Mouse (Mus musculus) MEL (cell line): ENCODE data around the gene Dennd6a. TPM values are rescaled to one million over a fixed set of nuclear protein-coding genes. Genes with fewer than 3 reads are reported as not detected.

ENCODE experiments used
- DNase-seq: peaks from one replicate; pipeline ENCODE4 v3.0.0; 2011; ENCODE audit warnings: low read depth, low spot score
- H3K27ac ChIP-seq: 2 replicates; pipeline ENCODE4 v1.5.1; 2012; ENCODE audit warnings: low read depth, mild to moderate bottlenecking, control low read depth, low read length, moderate library complexity; ENCODE audit not compliant: control insufficient read depth
- H3K27me3 ChIP-seq, 2 experiments: fragments of 150-350 bp in 1 of 2; sonication (generic) in 1 of 2; 2 replicates each; pipeline ENCODE4 v1.6.1; 2012; ENCODE audit warnings: low read length in 2 of 2, mild to moderate bottlenecking in 2 of 2, improper control_type of control experiment in 1 of 2, moderate library complexity in 1 of 2; ENCODE audit not compliant: insufficient read depth in 2 of 2, control insufficient read depth in 1 of 2
- H3K36me3 ChIP-seq, 2 experiments: 2 replicates each; pipeline ENCODE4 v1.6.1; 2012 to 2014; ENCODE audit warnings: low read length in 2 of 2, improper control_type of control experiment in 1 of 2, inconsistent platforms in 1 of 2, mild to moderate bottlenecking in 1 of 2; ENCODE audit not compliant: insufficient read depth in 2 of 2, control insufficient read depth in 1 of 2
- H3K4me1 ChIP-seq, 2 experiments: fragments of 150-350 bp in 1 of 2; sonication (generic) in 1 of 2; 2 replicates each; pipeline ENCODE4 v1.6.1; 2012; ENCODE audit warnings: low read length in 2 of 2, improper control_type of control experiment in 1 of 2, mild to moderate bottlenecking in 1 of 2; ENCODE audit not compliant: insufficient read depth in 2 of 2, control insufficient read depth in 1 of 2
- H3K4me3 ChIP-seq, 2 experiments: fragments of 150-350 bp in 1 of 2; sonication (generic) in 1 of 2; 2 replicates each; pipeline ENCODE4 v1.5.1; 2012; ENCODE audit warnings: low read depth in 2 of 2, low read length in 2 of 2, mild to moderate bottlenecking in 2 of 2, moderate library complexity in 2 of 2, control low read depth in 1 of 2, improper control_type of control experiment in 1 of 2; ENCODE audit not compliant: control insufficient read depth in 1 of 2, insufficient read depth in 1 of 2
- H3K79me2 ChIP-seq: 2 replicates; pipeline ENCODE4 v1.6.1; 2012; ENCODE audit warnings: mild to moderate bottlenecking, low read length, moderate library complexity; ENCODE audit not compliant: control insufficient read depth, poor library complexity, insufficient read depth
- H3K9ac ChIP-seq: 2 replicates; pipeline ENCODE4 v1.6.1; 2012; ENCODE audit warnings: low read depth, mild to moderate bottlenecking, control low read depth, low read length, moderate library complexity; ENCODE audit not compliant: control insufficient read depth, poor library complexity, severe bottlenecking
- H3K9me3 ChIP-seq: fragments of 150-350 bp; sonication (generic); replicated peaks from 2 replicates; pipeline ENCODE4 v1.6.1; 2012; ENCODE audit warnings: mild to moderate bottlenecking, low read length, improper control_type of control experiment, moderate library complexity; ENCODE audit not compliant: insufficient read depth
- CHD1 ChIP-seq: IDR thresholded peaks from 2 replicates; pipeline ENCODE4 v1.6.1; 2012; ENCODE audit warnings: low read depth, mild to moderate bottlenecking, inconsistent platforms, low read length, improper control_type of control experiment
- CHD2 ChIP-seq: IDR thresholded peaks from 2 replicates; pipeline ENCODE4 v1.6.1; 2011; ENCODE audit warnings: low read length, improper control_type of control experiment
- E2F4 ChIP-seq: IDR thresholded peaks from 2 replicates; pipeline ENCODE4 v1.6.1; 2011; ENCODE audit warnings: low read depth, low read length, improper control_type of control experiment, borderline replicate concordance
- ELF1 ChIP-seq: IDR thresholded peaks from 2 replicates; pipeline ENCODE4 v1.6.1; 2014; ENCODE audit warnings: low read depth, mild to moderate bottlenecking, inconsistent platforms, low read length, improper control_type of control experiment, moderate library complexity
- EP300 ChIP-seq, 2 experiments: IDR thresholded peaks; 2 replicates each; pipeline ENCODE4 v1.6.1; 2011; ENCODE audit warnings: improper control_type of control experiment in 2 of 2, low read length in 2 of 2, low read depth in 1 of 2, mild to moderate bottlenecking in 1 of 2
- ETS1 ChIP-seq: IDR thresholded peaks from 2 replicates; pipeline ENCODE4 v1.6.1; 2012; ENCODE audit warnings: low read depth, mild to moderate bottlenecking, inconsistent platforms, low read length, improper control_type of control experiment, moderate library complexity
- GATA1 ChIP-seq: IDR thresholded peaks from 2 replicates; pipeline ENCODE4 v1.6.1; 2011; ENCODE audit warnings: low read depth, low read length, improper control_type of control experiment
- MAFK ChIP-seq: IDR thresholded peaks from 2 replicates; pipeline ENCODE4 v1.6.1; 2011; ENCODE audit warnings: low read depth, mild to moderate bottlenecking, low read length, improper control_type of control experiment, borderline replicate concordance
- MAZ ChIP-seq: IDR thresholded peaks from 2 replicates; pipeline ENCODE4 v1.6.1; 2012; ENCODE audit warnings: low read depth, mild to moderate bottlenecking, inconsistent platforms, low read length, improper control_type of control experiment
- MEF2A ChIP-seq: IDR thresholded peaks from 2 replicates; pipeline ENCODE4 v1.6.1; 2014; ENCODE audit warnings: low read depth, mild to moderate bottlenecking, inconsistent platforms, low read length, improper control_type of control experiment; ENCODE audit not compliant: poor library complexity, insufficient replicate concordance, severe bottlenecking; ENCODE audit errors: extremely low read depth
- MYC ChIP-seq: IDR thresholded peaks from 2 replicates; pipeline ENCODE4 v1.6.1; 2011; ENCODE audit warnings: low read depth, mild to moderate bottlenecking, low read length, improper control_type of control experiment, moderate library complexity
- POLR2A ChIP-seq, 2 experiments: IDR thresholded peaks; 2 replicates each; pipeline ENCODE4 v1.6.1; 2011 to 2012; ENCODE audit warnings: low read length in 2 of 2, mild to moderate bottlenecking in 2 of 2, control low read depth in 1 of 2, improper control_type of control experiment in 1 of 2, low read depth in 1 of 2, moderate library complexity in 1 of 2; ENCODE audit not compliant: control insufficient read depth in 1 of 2, insufficient read depth in 1 of 2, poor library complexity in 1 of 2
- RAD21 ChIP-seq: IDR thresholded peaks from 2 replicates; pipeline ENCODE4 v1.6.1; 2011; ENCODE audit warnings: mild to moderate bottlenecking, low read depth, low read length, improper control_type of control experiment
- RCOR1 ChIP-seq: IDR thresholded peaks from 2 replicates; pipeline ENCODE4 v1.6.1; 2012; ENCODE audit warnings: low read depth, mild to moderate bottlenecking, inconsistent platforms, low read length, improper control_type of control experiment
- TAL1 ChIP-seq: IDR thresholded peaks from 2 replicates; pipeline ENCODE4 v1.6.1; 2012; ENCODE audit warnings: mild to moderate bottlenecking, inconsistent platforms, low read length, moderate library complexity, mixed read lengths
- TCF12 ChIP-seq: IDR thresholded peaks from 2 replicates; pipeline ENCODE4 v1.6.1; 2014; ENCODE audit warnings: low read depth, mild to moderate bottlenecking, inconsistent platforms, low read length, improper control_type of control experiment, moderate library complexity
- UBTF ChIP-seq: IDR thresholded peaks from 2 replicates; pipeline ENCODE4 v1.6.1; 2012; ENCODE audit warnings: low read depth, mild to moderate bottlenecking, inconsistent platforms, low read length, improper control_type of control experiment, moderate library complexity, borderline replicate concordance; ENCODE audit not compliant: insufficient read depth
- USF1 ChIP-seq: IDR thresholded peaks from 2 replicates; pipeline ENCODE4 v1.6.1; 2014; ENCODE audit warnings: low read depth, mild to moderate bottlenecking, inconsistent platforms, low read length, improper control_type of control experiment, moderate library complexity
- USF2 ChIP-seq, 2 experiments: IDR thresholded peaks; 2 replicates each; pipeline ENCODE4 v1.6.1; 2011 to 2012; ENCODE audit warnings: improper control_type of control experiment in 2 of 2, low read length in 2 of 2, borderline replicate concordance in 1 of 2, inconsistent platforms in 1 of 2, low read depth in 1 of 2, mild to moderate bottlenecking in 1 of 2; ENCODE audit not compliant: insufficient read depth in 1 of 2
- ZC3H11A ChIP-seq: IDR thresholded peaks from 2 replicates; pipeline ENCODE4 v1.6.1; 2012; ENCODE audit warnings: low read depth, mild to moderate bottlenecking, inconsistent platforms, low read length, improper control_type of control experiment
- ZMIZ1 ChIP-seq: IDR thresholded peaks from 2 replicates; pipeline ENCODE4 v1.6.1; 2012; ENCODE audit warnings: low read depth, mild to moderate bottlenecking, inconsistent platforms, low read length, improper control_type of control experiment, moderate library complexity
- polyA plus RNA-seq, 2 experiments: library from polyadenylated mRNA; stranded (reverse) in 1 of 2; unstranded in 1 of 2; fragments of >175 nt in 1 of 2; fragments of >200 nt in 1 of 2; gene quantifications; 2 replicates each; pipeline versions ENCODE4 v1.2.1 to v1.2.4; 2012; ENCODE audit warnings: low replicate concordance in 2 of 2, low read depth in 1 of 2; ENCODE audit not compliant: insufficient read length in 2 of 2, insufficient read depth in 1 of 2, missing spikeins in 1 of 2
- total RNA-seq: library from RNA; depleted of rRNA; stranded (reverse); fragments of 300-350 nt; gene quantifications from 2 replicates; pipeline ENCODE4 v1.2.3, GENCODE M21; 2012

The Dennd6a gene
- total and polyA plus RNA-seq, 3 experiments = 13.1 to 40.0 (median 13.6) TPM

DNA sequence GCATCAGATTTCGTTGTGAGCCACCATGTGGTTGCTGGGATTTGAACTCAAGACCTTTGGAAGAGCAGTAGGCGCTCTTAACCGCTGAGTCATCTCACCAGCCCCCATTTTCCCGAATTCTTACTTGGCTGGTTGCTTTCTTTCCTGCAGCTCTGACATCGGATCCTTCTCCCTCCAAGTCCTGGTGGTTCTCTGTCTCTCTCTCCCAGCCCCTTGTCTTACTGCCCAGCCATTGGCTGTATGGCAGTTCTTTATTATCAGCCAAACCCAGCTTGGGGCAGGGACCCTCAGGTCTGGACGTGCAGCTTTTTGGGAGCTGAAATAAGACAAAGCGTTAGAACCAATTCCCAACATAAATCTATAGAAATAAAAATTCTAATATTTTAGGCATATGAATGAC lies 21.5 kb downstream of the Dennd6a start:
- H3K4me3 ChIP-seq = peak overlapping the region; percentile 34 to 37
- H3K36me3 ChIP-seq = peaks cover 0 to 43% of the 10 kb centered on the region in 2 experiments; a peak in 3 of 4 replicates
- no peaks in the 10 kb centered on the region for H3K27me3 ChIP-seq
- DNase-seq = peak; percentile 79
- H3K9ac ChIP-seq = peak overlapping the region; percentile 30
- H3K9me3 ChIP-seq = no peaks in the 10 kb centered on the region
- no peaks in the 10 kb centered on the region; the same call in 1 of the 2 replicates for H3K79me2 ChIP-seq
- peak overlapping the region; percentile 99 for H3K27ac ChIP-seq
- peaks cover 21 to 22% of the 10 kb centered on the region in 2 experiments for H3K4me1 ChIP-seq
- no peak for TF ChIP-seq RAD21
- no peak for TF ChIP-seq E2F4
- no peak for TF ChIP-seq UBTF
- no peak for TF ChIP-seq MYC
- TF ChIP-seq CHD2 = no peak
- no peak for TF ChIP-seq MEF2A
- no peak for TF ChIP-seq RCOR1
- no peak for TF ChIP-seq USF2 (IDR thresholded peaks at IDR 0.05; ENCODE audit: borderline replicate concordance in 1 of 2, insufficient read depth in 1 of 2, low read depth in 1 of 2, low read length in 2 of 2)
- 0 out of 2 replicates have a peak, but pooled peaks have one; percentile 8 for TF ChIP-seq GATA1
- 0 out of 2 replicates have a peak, but pooled peaks have one; percentile 25 for TF ChIP-seq ETS1
- TF ChIP-seq ELF1 = no peak
- peak in 1 of 2 experiments; percentile 53; a peak in 2 of 4 replicates for TF ChIP-seq EP300 (IDR thresholded peaks at IDR 0.05; ENCODE audit: low read depth in 1 of 2, low read length in 2 of 2)
- peak in 1 of 2 experiments; percentile 31; a peak in 1 of 4 replicates for TF ChIP-seq POLR2A (IDR thresholded peaks at IDR 0.05; ENCODE audit: control insufficient read depth in 1 of 2, insufficient read depth in 1 of 2, low read depth in 1 of 2, low read length in 2 of 2, poor library complexity in 1 of 2)
- TF ChIP-seq MAZ = no peak
- peak; percentile 84 for TF ChIP-seq TAL1
- no peak for TF ChIP-seq ZMIZ1
- no peak for TF ChIP-seq CHD1
- no peak for TF ChIP-seq MAFK
- TF ChIP-seq ZC3H11A = no peak
- TF ChIP-seq TCF12 = peak; percentile 53
- no peak for TF ChIP-seq USF1
